Mouse (Mus musculus): ENCODE data around the gene Kif2c.

Gene Kif2c

DNA sequence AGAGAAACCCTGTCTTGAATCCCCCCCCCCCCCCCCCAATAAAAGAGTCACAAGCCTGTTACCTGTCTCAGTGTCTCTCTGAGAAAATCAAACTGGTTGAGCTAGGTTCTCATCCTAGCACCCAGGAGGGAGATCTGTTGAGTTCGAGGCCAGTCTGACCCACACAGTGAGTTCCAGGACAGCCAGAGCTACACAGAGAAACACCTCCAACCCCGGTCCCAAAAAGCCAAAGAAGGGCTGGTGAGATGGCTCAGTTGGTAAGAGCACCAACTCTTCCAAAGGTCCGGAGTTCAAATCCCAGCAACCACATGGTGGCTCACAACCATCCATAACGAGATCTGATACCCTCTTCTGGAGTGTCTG is 20.5 kb upstream of the Kif2c start:
- no peak for TF ChIP-seq GATA4 (IDR thresholded peaks at IDR 0.05; ENCODE audit: insufficient replicate concordance, low read length)

DNA sequence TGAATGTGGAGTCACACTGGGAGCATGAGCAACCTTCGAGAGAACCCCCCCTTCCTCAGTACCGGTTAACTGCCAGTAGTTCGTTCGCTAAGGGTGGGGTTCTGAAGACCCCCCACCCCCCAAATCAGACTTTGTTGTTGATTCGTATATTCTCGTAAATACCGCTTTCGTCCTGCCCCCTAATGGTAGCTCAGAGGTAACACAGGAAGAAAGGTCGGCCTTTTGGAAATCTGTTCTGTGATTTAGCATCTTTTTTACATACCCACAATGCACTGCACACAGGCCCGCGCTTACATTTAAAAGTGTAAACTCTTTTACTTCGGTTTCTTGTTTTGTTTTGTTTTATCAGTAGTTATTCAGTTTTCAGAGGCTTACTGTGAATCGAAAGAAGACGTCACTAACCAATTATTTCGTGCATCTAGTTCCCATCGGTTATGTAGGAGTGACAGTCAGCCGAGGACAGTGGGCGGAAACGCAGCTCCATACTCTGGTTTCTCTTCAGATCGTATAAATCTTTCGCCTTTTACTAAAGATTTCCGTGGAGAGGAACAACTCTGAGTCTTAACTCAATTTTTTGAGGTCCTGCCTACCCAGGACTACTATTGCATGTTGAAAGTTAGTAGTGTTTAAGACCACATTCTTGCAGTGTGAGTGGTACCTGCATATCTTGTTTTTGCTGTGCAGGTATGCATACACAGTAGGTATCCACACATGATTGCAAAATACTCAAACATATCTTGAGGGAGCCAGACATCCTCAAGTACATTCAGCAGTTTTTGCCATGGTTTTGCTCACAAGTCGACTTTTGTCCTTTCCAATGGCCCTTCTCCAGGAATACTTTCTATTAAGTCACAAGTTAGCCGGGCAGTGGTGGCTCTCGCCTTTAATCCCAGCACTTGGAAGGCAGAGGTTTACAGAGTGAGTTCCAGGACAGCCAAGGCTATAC is 19.9 kb upstream of the Kif2c start:
- no peak for TF ChIP-seq GATA4 (IDR thresholded peaks at IDR 0.05; ENCODE audit: insufficient replicate concordance, low read length)

DNA sequence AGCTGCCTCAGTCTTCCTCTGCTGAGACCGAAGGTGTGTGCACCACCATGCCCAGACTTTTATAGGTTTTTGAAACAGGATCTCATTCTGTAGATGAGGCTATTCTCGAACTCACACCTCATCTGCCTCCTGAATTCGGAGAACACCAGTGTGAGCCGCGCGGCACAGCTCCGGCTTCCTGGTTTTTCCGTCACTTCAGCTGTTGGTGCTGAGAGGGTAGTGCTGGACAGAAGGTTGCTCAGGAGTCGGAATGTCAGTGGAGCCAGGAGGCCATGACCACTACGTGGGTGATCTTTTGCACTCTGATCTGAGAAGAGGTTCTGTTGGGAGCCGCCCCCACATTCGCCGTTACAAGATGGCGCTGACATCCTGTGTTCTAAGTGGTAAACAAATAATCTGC is 9.4 kb upstream of the Kif2c start:
- TF ChIP-seq GATA4 (IDR thresholded peaks at IDR 0.05; ENCODE audit: insufficient replicate concordance, low read length), result no peak

DNA sequence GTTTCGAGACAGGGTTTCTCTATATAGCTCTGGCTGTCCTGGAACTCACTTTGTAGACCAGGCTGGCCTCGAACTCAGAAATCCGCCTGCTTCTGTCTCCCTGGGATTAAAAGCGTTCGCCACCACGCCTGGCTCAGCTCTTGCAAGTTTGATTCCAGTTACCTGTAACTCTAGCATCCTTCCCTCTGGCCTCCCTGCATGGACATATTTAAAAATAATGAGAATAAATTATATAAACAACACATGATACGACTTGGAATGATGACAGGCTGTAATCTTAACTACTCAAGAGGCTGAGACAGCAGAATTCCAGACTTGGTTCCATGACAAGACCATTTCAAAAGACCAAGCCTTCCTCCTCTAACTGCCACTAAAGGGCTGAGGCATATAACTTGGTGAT is 8.2 kb upstream of the Kif2c start:
- no peak for TF ChIP-seq GATA4 (IDR thresholded peaks at IDR 0.05; ENCODE audit: insufficient replicate concordance, low read length)

DNA sequence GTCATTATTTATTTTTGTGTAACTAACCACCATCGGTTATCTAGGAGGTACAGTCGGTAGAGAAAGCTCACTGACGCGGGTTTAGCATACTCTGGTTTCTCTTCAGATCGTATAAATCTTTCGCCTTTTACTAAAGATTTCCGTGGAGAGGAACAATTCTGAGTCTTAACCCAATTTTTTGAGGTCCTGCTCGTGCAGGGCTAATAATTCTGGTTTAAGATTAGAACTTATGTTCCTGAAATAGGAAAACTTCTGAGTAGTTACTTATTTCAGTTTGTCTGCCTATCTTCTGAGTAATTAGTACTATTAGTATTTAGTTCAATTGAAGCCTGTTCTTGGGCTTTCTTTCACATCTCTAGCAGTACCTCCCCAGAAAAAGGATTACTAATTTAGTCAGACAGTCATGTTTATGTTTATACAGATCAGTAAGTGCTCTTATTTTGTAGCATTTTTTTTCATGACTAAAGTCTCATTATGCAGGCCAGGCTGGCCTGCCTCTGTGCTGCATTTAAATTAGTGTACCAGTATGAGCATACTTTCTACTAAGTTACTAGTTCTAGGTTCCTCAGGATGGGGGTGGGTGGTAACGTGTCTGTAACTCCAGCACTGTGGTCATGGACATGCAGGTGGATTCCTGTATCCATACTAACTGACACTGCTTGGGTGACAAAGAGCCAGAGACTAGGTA is 7.6 kb upstream of the Kif2c start:
- no peak for TF ChIP-seq GATA4 (IDR thresholded peaks at IDR 0.05; ENCODE audit: insufficient replicate concordance, low read length)

DNA sequence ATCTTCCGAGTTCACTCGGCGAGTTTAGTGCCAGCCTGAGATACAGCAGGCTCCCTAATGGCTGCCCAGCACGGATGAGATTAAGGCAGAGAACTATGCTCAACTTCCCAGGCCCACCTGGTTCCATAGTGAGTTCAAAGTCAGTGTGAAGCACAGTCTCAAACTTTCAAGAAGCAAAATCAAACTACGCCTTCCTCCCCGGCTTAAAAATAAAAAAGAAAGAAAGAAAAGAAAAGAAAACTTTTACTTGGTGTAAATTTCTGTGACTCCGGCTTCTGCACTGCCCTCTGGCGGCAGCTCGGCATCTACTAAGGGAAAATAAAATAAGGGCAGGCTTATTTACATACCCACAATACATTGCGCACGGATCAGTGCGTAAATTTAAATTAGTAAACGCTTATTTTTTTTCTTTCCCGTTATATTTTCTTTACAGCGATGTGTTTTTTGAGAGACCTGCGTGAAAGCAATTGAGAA is 7.0 kb upstream of the Kif2c start:
- TF ChIP-seq GATA4 (IDR thresholded peaks at IDR 0.05; ENCODE audit: insufficient replicate concordance, low read length), result peak; percentile 15; the same call in 1 of the 2 replicates

DNA sequence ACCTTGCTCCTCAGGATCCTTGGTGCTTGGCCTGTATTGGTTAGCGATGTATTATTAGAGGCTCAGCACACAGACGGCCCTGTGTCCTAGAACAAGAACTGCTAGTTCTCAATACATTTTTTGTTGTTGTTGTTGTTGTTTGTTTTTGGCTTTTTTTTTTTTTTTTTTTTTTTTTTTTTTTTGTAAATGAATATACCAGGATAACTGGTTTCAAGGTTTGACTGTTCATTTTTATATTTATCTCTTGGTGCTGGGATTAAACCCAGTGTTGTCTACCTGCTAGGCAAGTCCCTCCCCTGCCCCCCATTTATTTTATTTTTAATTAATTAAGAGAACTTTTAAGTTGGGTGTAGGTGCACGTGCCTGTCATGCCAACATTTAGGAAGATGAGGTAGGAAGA is 6.5 kb upstream of the Kif2c start:
- no peak for TF ChIP-seq GATA4 (IDR thresholded peaks at IDR 0.05; ENCODE audit: insufficient replicate concordance, low read length)

DNA sequence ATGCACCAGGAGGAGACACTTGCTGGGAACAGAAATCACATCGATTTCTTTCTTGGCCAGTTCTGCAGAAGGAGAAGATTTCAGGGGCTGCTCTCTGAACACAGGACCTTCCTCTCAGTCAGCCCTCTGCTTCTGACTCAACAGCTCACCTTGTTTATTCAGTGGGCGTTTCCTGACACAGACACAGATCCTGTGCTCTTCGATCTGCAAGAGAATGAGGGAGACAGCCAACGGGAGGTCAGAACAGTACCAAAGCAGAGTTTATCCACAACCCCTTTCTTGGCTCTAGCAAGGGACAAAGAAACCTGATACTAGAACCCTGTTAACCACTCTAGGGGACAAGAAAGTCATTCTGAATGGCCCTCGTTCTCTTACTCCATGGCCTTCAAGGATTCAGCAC is 12.5 kb downstream of the Kif2c start:
- TF ChIP-seq GATA4 (IDR thresholded peaks at IDR 0.05; ENCODE audit: insufficient replicate concordance, low read length), result no peak

DNA sequence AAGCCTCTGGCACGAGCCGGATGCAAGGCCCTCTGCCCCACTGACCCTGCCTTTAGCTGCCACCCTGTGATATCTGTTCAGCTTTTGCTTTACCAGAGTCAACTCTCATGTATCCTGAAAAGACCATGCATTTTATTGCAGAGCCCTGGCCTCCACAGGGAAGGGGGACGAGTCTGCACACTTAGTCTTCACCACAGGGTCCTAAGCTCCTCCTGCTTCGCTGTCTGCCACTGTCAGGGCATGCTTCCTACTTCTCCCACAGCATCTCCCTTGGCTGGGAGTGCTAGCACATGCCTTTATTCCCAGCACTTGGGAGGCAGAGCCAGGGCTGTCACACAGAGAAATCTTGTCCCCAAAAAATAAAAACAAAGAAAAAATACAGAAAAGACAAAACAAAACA is 21.3 kb downstream of the Kif2c start:
- no peak for TF ChIP-seq GATA4 (IDR thresholded peaks at IDR 0.05; ENCODE audit: insufficient replicate concordance, low read length)

DNA sequence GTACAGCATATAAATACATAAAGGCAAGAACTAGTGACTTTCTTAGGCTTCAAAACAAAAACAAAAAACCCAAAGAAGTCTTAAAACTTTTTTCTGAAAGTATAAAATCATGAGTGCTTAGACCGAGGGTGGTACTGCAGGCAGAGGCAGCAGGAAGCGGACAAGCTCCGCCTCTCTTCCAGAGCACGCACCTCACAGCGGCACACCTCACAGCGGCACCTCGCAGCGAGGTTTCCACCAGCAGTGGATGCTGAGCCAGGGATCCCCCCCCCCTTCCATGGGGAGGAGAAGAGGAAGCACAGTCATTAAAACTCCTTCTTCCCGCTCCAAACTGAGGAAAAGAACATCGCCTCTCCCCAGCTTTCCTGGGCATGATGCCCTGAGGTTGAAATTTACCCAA is 22.8 kb downstream of the Kif2c start:
- no peak for TF ChIP-seq GATA4 (IDR thresholded peaks at IDR 0.05; ENCODE audit: insufficient replicate concordance, low read length)

DNA sequence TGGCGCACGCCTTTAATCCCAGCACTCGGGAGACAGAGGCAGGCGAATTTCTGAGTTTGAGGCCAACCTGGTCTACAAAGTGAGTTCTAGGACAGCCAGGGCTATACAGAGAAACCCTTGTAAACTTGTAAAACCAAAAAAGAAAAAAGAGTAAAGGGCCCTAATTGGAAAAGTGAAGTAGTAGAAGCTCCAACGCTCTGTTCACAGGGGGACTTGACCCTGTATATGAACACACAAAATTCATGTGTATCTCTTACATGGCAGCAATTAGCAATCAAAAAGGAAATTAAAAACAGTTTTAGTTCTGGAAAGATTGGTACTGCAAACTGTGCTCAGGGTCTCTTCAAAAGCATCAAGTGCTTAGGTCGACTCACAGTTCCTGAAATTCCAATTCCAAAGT is 26.1 kb downstream of the Kif2c start:
- no peak for TF ChIP-seq GATA4 (IDR thresholded peaks at IDR 0.05; ENCODE audit: insufficient replicate concordance, low read length)

DNA sequence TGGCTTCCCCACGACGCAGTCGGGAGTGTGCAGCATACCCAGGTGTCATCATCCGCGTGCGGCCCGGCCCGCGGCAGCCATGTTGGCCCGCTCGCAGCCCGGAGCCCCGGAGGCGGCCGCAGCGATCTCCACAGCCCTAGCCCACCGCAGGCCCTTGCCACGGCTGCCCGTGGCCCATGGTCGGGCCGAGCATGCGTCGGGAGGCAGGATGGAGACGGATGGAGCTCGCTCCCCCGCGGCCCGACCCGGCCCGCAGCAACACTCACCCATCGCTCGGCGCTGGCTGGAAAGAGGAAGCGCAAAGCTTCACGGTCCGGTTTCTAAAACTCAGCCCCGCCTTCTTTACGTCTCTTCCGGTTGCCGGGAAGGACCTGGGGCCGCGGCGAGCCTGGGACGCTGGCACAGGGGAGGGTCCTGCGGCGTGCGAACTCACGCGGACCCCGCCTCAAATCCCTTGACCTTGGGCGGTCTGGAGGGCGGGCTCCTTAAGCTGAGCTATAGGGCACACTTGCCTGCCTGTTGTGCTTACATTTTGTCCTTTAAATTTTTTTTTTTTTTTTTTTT is 26.6 kb downstream of the Kif2c start, which contains the start of gene Rps8:
Gene Rps8 (minus strand): TSS at position 452 of the 564 bp plus-strand sequence.
- TF ChIP-seq GATA4 (IDR thresholded peaks at IDR 0.05; ENCODE audit: insufficient replicate concordance, low read length), result no peak

DNA sequence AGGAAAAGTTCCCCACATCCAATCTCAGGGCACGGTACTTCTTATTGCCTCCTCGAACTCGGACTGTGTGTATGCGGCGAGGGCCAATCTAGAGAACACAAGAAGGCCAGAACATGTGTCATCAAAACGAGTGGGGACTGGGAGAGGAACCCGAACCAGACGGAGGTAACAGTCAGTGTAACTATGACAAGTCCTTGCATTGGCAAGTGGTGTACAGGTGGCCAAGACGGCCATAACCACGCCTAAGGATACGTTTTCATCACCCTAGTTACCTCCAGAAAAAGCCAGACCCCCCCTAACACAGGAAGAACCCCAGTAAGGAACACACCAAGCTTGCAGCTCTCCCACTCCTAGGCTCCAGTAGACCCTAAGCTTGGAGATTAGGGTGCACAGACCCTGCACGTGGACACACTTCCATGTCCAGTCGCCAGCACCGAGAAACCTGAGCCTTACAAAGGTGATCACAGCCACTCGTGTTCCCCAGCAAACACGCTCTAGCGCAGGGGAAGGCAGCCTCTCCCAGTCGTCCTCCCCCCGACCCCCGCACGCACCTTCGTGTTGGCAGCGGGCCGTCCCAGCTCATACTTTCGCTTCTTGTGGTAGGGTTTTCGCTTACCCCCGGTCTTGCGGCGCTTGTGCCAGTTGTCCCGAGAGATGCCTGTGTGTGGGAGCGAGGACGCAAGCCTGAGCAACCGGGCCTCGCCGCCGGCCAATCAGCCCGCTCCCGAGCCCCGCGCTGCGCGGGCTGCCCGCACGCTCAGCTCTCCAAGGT is 27.2 kb downstream of the Kif2c start:
- TF ChIP-seq GATA4 (IDR thresholded peaks at IDR 0.05; ENCODE audit: insufficient replicate concordance, low read length), result no peak

DNA sequence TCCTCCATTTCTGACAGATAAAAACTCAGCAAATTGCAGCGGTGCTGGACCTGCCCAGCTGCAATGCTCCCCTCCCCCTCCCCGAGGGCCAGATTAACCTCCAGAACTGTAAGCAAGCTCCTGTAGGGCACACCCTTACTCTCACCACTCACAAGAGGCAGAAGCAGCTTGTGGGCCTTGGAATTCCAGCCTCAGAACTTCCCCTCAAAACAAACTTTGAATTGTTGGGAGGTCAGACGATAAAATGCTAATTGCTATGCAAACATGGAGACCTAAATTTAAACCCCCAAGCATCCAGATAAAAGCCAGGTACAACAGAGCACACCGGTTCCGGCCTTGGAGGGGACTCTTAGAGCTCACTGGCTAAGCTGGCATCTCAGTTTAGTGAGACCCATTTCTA is 29.7 kb downstream of the Kif2c start:
- no peak for TF ChIP-seq GATA4 (IDR thresholded peaks at IDR 0.05; ENCODE audit: insufficient replicate concordance, low read length)

DNA sequence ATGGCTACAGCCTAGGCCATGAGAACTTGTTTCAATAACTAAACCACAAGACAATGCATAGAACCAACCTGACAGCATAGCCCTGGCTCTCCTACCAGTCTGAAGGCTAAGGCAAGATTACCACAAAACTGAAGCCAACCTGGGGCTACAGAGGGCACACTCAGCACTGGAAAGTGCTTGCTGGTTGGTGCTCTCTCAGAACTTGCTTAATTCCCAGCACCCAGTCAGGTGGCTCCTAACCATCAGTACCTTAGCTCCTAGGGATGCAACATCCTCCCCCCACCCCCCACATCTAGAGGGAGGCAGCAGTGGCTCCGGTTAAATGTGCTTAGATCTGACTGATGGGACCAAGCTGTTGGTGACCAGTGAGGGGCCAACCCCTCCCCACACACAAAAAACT is 31.0 kb downstream of the Kif2c start:
- no peak for TF ChIP-seq GATA4 (IDR thresholded peaks at IDR 0.05; ENCODE audit: insufficient replicate concordance, low read length)
